Mouse (Mus musculus): ENCODE results near the gene Cdkal1. TPM values are rescaled to one million over a fixed set of nuclear protein-coding genes. Genes with fewer than 3 reads are reported as not detected.

Cdkal1 gene
- polyA plus RNA-seq, 1 experiment from 2014 or later = 14.7 TPM

GRCm38 (mm10) chr13:29474301-29474700 lies 381.2 kb downstream of the Cdkal1 start:
- H3K27me3 ChIP-seq (ENCODE audit: control insufficient read depth, insufficient read depth, low read length) = no peaks in the 10 kb centered on the region
- H3K9me3 ChIP-seq (ENCODE audit: control insufficient read depth, low read length) = no peaks in the 10 kb centered on the region
- H3K4me3 ChIP-seq (ENCODE audit: low read depth, low read length) = no peak overlapping the region
- no peak overlapping the region for H3K9ac ChIP-seq (ENCODE audit: low read length)
- no peak for DNase-seq (ENCODE audit: low spot score)
- H3K4me1 ChIP-seq (replicated peaks; ENCODE audit: control insufficient read depth, insufficient read depth) = no peaks in the 10 kb centered on the region
- H3K36me3 ChIP-seq (ENCODE audit: control insufficient read depth, insufficient read depth, low read length) = no peaks in the 10 kb centered on the region
- TF ChIP-seq EP300 (optimal IDR thresholded peaks at IDR 0.05) (no peak), CTCF (IDR thresholded peaks at IDR 0.05; ENCODE audit: low read depth) (no peak)
- 90% methylated on average over 9 of the region's 9 CpGs for WGBS
- no peak for ATAC-seq (ENCODE audit: low FRiP score, low TSS enrichment)
- H3K27ac ChIP-seq (replicated peaks) = no peak overlapping the region
- H3K4me2 ChIP-seq (replicated peaks; ENCODE audit: low read depth) = no peak overlapping the region

DNA sequence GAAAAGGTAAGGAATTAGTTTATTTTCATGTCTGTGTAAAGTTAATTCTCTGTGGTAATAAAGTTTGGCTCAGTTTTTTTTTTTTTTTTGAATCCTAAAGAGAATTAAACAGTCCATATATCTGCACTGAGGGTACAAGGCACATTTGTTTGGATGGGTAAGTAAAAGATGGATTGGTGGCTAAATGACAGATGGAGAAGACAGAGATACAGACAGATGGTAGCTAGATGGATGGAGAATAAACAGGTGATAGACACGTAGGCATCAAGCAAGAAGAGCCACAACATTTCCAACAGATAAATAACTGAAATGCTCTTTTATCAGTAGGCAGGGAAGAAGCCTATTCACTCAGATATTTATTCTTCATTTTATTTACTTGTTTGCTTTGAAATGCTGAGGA lies 381.7 kb downstream of the Cdkal1 start:
- WGBS = 95% methylated on average over 1 of the region's 1 CpGs
- Histone ChIP-seq H3K27ac (replicated peaks) (no peak overlapping the region), H3K4me1 (replicated peaks; ENCODE audit: control insufficient read depth, insufficient read depth) (no peaks in the 10 kb centered on the region), H3K4me2 (replicated peaks; ENCODE audit: low read depth) (no peak overlapping the region), H3K9ac (ENCODE audit: low read length) (no peak overlapping the region), H3K4me3 (ENCODE audit: low read depth, low read length) (no peak overlapping the region), H3K27me3 (ENCODE audit: control insufficient read depth, insufficient read depth, low read length) (no peaks in the 10 kb centered on the region), H3K36me3 (ENCODE audit: control insufficient read depth, insufficient read depth, low read length) (no peaks in the 10 kb centered on the region), H3K9me3 (ENCODE audit: control insufficient read depth, low read length) (no peaks in the 10 kb centered on the region)
- TF ChIP-seq CTCF (IDR thresholded peaks at IDR 0.05; ENCODE audit: low read depth) (no peak), EP300 (optimal IDR thresholded peaks at IDR 0.05) (no peak)
- DNase-seq (ENCODE audit: low spot score) (no peak), ATAC-seq (ENCODE audit: low FRiP score, low TSS enrichment) (no peak)

GRCm38 (mm10) chr13:29462271-29462670 lies 393.2 kb downstream of the Cdkal1 start:
- H3K9ac ChIP-seq (ENCODE audit: low read length) = no peak overlapping the region
- H3K27ac ChIP-seq (replicated peaks) = no peak overlapping the region
- no peaks in the 10 kb centered on the region for H3K27me3 ChIP-seq (ENCODE audit: control insufficient read depth, insufficient read depth, low read length)
- DNase-seq (ENCODE audit: low spot score) (no peak), ATAC-seq (ENCODE audit: low FRiP score, low TSS enrichment) (no peak)
- no peak overlapping the region for H3K4me3 ChIP-seq (ENCODE audit: low read depth, low read length)
- no peaks in the 10 kb centered on the region for H3K36me3 ChIP-seq (ENCODE audit: control insufficient read depth, insufficient read depth, low read length)
- H3K4me2 ChIP-seq (replicated peaks; ENCODE audit: low read depth) = no peak overlapping the region
- no peak for TF ChIP-seq CTCF (IDR thresholded peaks at IDR 0.05; ENCODE audit: low read depth)
- no peak for TF ChIP-seq EP300 (optimal IDR thresholded peaks at IDR 0.05)
- no peaks in the 10 kb centered on the region for H3K4me1 ChIP-seq (replicated peaks; ENCODE audit: control insufficient read depth, insufficient read depth)
- WGBS = 79% methylated on average over 6 of the region's 6 CpGs
- H3K9me3 ChIP-seq (ENCODE audit: control insufficient read depth, low read length) = no peaks in the 10 kb centered on the region

- Histone ChIP-seq H3K9ac (ENCODE audit: low read length) (no peak overlapping the region), H3K4me3 (ENCODE audit: low read depth, low read length) (no peak overlapping the region), H3K36me3 (ENCODE audit: control insufficient read depth, insufficient read depth, low read length) (no peaks in the 10 kb centered on the region), H3K27ac (replicated peaks) (no peak overlapping the region), H3K4me1 (replicated peaks; ENCODE audit: control insufficient read depth, insufficient read depth) (no peaks in the 10 kb centered on the region), H3K9me3 (ENCODE audit: control insufficient read depth, low read length) (no peaks in the 10 kb centered on the region), H3K27me3 (ENCODE audit: control insufficient read depth, insufficient read depth, low read length) (no peaks in the 10 kb centered on the region), H3K4me2 (replicated peaks; ENCODE audit: low read depth) (no peak overlapping the region)
- 55% methylated on average over 5 of the region's 5 CpGs for WGBS
- DNase-seq (ENCODE audit: low spot score) (no peak), ATAC-seq (ENCODE audit: low FRiP score, low TSS enrichment) (no peak)
- TF ChIP-seq CTCF (IDR thresholded peaks at IDR 0.05; ENCODE audit: low read depth) (no peak), EP300 (optimal IDR thresholded peaks at IDR 0.05) (no peak)
These were observed 394.7 kb downstream of the Cdkal1 start for GRCm38 (mm10) chr13:29460741-29461140.

DNA sequence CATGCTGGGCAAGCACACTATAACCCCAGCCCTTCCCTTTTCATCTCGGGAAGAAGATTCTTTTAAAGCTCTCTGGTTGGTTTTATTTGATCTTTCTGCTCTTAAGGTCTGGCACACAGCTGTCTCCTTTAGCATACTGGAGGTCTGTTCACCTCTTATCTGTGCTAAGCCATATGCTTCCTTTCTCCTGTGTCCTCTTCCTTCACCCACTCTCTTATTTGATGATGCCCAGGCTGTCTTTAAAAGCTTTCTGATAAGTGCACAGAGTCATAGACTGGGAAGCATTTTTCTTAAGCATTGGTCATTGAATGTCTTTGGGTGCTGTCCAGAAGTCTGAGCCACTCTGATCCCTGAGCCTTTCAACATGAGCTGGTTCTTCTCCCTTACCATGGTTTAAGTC lies 397.1 kb downstream of the Cdkal1 start:
- H3K4me3 ChIP-seq (ENCODE audit: low read depth, low read length) = no peak overlapping the region
- no peaks in the 10 kb centered on the region for H3K36me3 ChIP-seq (ENCODE audit: control insufficient read depth, insufficient read depth, low read length)
- no peak overlapping the region for H3K4me2 ChIP-seq (replicated peaks; ENCODE audit: low read depth)
- no peaks in the 10 kb centered on the region for H3K4me1 ChIP-seq (replicated peaks; ENCODE audit: control insufficient read depth, insufficient read depth)
- no peak for ATAC-seq (ENCODE audit: low FRiP score, low TSS enrichment)
- H3K27ac ChIP-seq (replicated peaks) = no peak overlapping the region
- TF ChIP-seq CTCF (IDR thresholded peaks at IDR 0.05; ENCODE audit: low read depth) = no peak
- TF ChIP-seq EP300 (optimal IDR thresholded peaks at IDR 0.05) = no peak
- WGBS = 57% methylated on average over 1 of the region's 1 CpGs
- no peaks in the 10 kb centered on the region for H3K9me3 ChIP-seq (ENCODE audit: control insufficient read depth, low read length)
- no peak for DNase-seq (ENCODE audit: low spot score)
- no peak overlapping the region for H3K9ac ChIP-seq (ENCODE audit: low read length)
- no peaks in the 10 kb centered on the region for H3K27me3 ChIP-seq (ENCODE audit: control insufficient read depth, insufficient read depth, low read length)

- no peak for ATAC-seq (ENCODE audit: low FRiP score, low TSS enrichment)
- no peak for TF ChIP-seq CTCF (IDR thresholded peaks at IDR 0.05; ENCODE audit: low read depth)
- no peak for TF ChIP-seq EP300 (optimal IDR thresholded peaks at IDR 0.05)
- 71% methylated on average over 2 of the region's 2 CpGs for WGBS
- no peak overlapping the region for H3K4me2 ChIP-seq (replicated peaks; ENCODE audit: low read depth)
- H3K9ac ChIP-seq (ENCODE audit: low read length) = no peak overlapping the region
- no peak for DNase-seq (ENCODE audit: low spot score)
- no peaks in the 10 kb centered on the region for H3K36me3 ChIP-seq (ENCODE audit: control insufficient read depth, insufficient read depth, low read length)
- no peak overlapping the region for H3K4me3 ChIP-seq (ENCODE audit: low read depth, low read length)
- H3K27me3 ChIP-seq (ENCODE audit: control insufficient read depth, insufficient read depth, low read length) = no peaks in the 10 kb centered on the region
- H3K9me3 ChIP-seq (ENCODE audit: control insufficient read depth, low read length) = no peaks in the 10 kb centered on the region
- H3K27ac ChIP-seq (replicated peaks) = no peak overlapping the region
- no peaks in the 10 kb centered on the region for H3K4me1 ChIP-seq (replicated peaks; ENCODE audit: control insufficient read depth, insufficient read depth)
These were observed 418.4 kb downstream of the Cdkal1 start for GRCm38 (mm10) chr13:29437067-29437466.
